Mouse (Mus musculus) gastrocnemius, adult 18-20 months (tissue): ENCODE results near the gene Pard6a. TPM values are rescaled to one million over a fixed set of nuclear protein-coding genes. Genes with fewer than 3 reads are reported as not detected.
A peak's percentile ranks its signal among the peaks of the same experiment; 100 is the strongest.

Source experiments
- DNase-seq: peaks from one replicate; pipeline ENCODE4 v3.0.0; 2021; ENCODE audit warnings: low spot score
- long read RNA-seq, 2 experiments: library from polyadenylated mRNA; stranded (forward); transcript quantifications; one replicate each; pipeline ENCODE4 v2.0.0; 2021
- total RNA-seq, 2 experiments: library from RNA; stranded (reverse); gene quantifications; 2 replicates each; pipeline ENCODE4 v1.2.3; 2021

Gene Pard6a
- total RNA-seq, result 1 to 10 TPM; 5.5 to 6.2 TPM
- long read RNA-seq, experiment 1, partial matches to known transcripts, result 0 of 10 reads
- long read RNA-seq, experiment 1, other reads (novel, unspliced or antisense), result 5 of 10 reads
- long read RNA-seq, experiment 2, partial matches to known transcripts, result 0 of 10 reads
- long read RNA-seq, experiment 2, other reads (novel, unspliced or antisense), result 4 of 10 reads

DNA sequence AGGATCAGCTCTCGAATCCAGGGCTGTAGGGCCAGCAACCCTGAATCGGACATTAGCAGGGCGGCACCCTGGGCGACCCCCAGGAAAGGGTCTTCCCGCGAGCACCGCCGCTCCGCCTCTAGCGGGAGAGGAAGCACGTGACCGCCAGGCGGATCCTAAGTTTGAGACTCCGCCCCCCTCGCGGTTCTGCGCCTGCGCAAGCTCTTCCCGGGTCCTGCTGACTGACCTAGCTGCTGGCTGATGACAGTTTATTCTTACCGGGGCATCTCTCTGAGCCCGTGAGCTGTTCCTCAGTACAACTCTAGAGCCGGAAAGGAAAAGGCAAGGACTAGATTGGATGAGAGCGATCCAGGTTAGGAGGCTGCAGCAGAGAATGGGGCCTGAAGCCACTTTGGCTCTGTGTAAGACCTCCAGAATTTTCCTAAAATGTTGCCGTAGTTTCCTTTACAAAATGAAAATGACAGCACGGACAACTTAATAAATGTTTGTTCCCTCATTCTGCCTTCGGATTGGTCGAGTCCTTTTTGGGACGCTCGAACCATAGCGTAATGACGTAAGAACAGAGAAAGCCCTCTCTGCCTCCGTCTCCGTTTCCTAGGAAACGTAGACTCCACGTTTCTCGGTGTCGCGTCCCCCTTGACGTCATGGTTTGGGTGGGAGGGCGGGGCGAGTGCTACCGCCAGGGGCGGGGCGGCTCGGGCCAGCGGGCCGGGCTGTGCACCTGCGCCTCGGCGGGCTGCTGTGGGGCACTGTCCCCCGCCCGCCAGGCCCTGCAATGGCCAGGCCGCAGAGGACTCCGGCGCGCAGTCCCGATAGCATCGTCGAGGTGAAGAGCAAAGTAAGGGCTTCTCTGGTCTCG lies at the start of gene Pard6a, which contains the start of gene Acd:
Gene Pard6a (plus strand): TSS at position 183 of the 859 bp plus-strand sequence.
Gene Acd (minus strand): TSS at position 137 of the 859 bp plus-strand sequence.
- DNase-seq, result peak; percentile 96

DNA sequence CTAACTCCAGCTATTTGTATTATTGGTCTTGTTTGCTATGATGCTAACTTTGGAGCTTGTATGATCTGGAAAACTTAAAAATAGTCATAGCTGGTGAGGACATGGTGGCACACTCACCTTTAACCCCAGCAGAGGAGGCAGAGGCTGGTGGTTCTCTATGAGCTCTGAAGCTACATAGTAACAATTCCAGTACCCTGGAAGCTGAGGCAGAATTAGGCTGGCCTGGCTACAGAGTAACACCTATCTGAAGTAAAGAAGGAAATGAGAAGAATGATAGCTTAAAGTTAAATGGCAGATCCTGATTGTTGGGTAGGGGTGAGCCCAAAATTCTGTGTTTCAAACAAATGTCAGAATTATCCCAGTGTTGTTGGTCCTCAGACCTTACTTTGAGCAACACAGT lies 43.3 kb upstream of the Pard6a start:
- DNase-seq, result no peak

- peak; percentile 28 for DNase-seq
Measured at GRCm38 (mm10) chr8:105661167-105661566, 39.8 kb upstream of the Pard6a start.

- DNase-seq, result no peak
Measured at GRCm38 (mm10) chr8:105677891-105678290, 23.1 kb upstream of the Pard6a start.

- no peak for DNase-seq
Measured at GRCm38 (mm10) chr8:105685325-105685724, 15.6 kb upstream of the Pard6a start.

DNA sequence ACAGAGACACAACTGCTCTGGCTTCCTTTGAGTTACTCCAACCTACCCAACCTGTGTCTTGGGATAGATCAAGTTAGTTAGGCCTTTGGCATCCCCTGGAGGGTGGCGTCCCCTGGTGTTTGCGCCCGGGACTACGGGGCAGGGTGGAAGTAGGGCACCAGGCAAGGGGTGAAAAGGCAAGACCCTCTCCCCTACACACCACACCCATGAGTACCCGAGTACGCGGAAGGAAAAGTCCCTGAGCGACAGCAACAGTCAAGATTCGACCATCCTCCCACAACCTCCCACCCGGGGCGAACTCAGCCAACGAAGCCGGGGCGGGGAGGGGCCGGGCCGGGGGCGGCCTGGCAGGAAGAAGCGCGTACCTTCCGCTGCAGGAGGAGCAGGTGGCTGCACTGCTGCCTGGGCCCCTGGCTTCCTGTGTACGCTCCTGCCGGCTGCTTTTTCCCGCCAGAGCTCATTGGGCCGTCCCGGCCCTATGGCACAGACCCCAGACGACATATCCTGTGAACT lies 15.1 kb upstream of the Pard6a start, which contains the start of gene Carmil2:
Gene Carmil2 (plus strand): TSS at position 479 of the 513 bp plus-strand sequence.
- peak; percentile 70 for DNase-seq

GRCm38 (mm10) chr8:105686551-105686950 lies 14.4 kb upstream of the Pard6a start:
- DNase-seq, result no peak

DNA sequence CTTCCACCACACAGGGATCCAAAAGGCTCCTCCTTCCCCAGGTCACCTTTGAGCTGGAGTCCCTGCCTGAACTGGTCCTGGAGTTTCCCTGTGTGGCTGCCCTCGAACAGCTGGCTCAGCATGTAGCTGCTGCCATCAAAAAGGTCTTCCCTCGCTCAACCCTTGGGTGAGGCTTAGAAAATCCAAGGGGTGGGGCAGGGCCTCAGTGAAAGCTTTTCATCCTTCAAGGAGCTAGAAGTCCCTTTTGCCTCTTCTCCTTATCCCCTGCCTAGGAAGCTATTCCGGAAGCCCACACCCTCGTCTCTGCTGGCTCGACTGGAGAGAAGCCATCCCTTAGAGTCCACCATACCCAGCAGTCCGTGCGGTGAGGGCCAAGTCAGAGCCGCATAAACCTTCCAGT lies 13.4 kb upstream of the Pard6a start:
- no peak for DNase-seq

DNA sequence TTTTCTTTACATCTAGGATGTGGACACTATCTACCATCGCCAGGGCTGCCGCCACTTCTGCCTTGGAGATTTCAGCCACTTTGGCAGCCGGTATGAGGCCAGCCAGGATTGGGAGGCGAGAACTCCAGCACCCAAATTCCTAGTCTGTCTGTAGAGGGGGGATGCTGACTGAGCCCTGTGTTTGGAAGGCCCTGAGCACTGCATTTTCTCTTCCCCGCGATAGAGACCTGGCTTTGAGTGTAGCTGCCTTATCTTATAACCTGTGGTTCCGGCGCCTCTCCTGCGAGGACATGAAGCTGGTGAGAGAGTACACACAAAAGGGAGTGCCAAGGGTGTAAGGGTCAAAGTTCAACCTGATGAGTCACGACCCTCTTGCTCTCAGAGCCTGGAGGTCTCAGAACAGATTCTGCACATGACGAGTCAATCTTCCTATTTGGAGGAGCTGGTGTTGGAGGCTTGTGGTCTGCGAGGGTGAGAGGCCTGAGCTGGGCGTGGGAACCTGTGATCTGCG lies 12.7 kb upstream of the Pard6a start:
- no peak for DNase-seq

DNA sequence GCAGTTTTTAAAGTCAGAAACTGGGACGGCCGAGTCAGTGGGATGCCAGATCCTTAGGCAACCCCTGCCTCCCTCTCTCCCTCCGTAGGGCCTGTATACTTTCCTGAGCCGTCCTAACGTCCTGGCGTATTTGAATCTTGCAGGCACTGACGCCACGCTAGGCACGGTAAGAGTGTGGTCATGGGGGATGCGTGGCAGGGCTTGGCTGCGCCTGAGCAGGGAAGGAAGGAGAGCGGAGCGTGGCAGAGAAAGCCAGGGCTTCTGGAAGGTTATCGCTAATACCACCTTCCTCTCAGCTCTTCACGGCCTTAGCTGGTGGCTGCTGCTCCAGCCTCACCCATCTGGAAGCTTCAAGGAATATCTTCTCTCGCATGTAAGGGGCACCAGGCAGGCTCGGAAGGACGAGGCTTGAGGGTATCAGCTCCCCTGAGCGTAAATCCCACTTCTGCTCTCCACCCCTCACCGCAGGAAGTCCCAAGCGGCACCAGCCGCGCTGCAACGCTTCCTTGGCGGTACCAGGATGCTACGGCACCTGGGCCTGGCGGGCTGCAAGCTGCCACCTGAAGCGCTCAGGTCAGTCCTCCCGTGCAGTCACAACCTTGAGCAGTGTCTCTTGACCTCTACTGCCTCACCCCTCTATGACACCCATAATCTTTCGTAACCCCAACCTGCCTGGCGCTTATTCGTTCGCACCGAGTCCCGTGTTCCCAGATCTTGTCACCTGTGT lies 11.5 kb upstream of the Pard6a start:
- DNase-seq, result no peak

DNA sequence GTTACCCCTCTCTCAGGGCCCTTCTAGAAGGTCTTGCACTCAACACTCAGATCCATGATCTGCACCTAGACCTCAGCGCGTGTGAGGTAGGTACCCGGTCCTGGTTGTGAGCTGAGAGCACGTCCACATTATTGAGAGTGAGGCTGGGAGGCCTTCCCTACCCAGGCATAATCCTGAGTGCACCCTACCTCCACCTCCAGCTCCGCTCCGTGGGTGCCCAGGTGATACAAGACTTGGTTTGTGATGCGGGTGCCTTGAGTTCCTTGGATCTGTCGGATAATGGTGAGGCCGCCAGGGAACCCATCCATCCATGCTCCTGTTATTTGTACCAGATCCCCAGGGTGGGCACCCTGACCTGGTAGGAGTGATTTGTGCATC lies 11.0 kb upstream of the Pard6a start:
- DNase-seq, result no peak

GRCm38 (mm10) chr8:105690978-105691377 lies 10.0 kb upstream of the Pard6a start:
- DNase-seq, result no peak

GRCm38 (mm10) chr8:105692449-105693182 lies 8.3 kb upstream of the Pard6a start:
- no peak for DNase-seq

GRCm38 (mm10) chr8:105693648-105694047 lies 7.3 kb upstream of the Pard6a start:
- peak; percentile 52 for DNase-seq

DNA sequence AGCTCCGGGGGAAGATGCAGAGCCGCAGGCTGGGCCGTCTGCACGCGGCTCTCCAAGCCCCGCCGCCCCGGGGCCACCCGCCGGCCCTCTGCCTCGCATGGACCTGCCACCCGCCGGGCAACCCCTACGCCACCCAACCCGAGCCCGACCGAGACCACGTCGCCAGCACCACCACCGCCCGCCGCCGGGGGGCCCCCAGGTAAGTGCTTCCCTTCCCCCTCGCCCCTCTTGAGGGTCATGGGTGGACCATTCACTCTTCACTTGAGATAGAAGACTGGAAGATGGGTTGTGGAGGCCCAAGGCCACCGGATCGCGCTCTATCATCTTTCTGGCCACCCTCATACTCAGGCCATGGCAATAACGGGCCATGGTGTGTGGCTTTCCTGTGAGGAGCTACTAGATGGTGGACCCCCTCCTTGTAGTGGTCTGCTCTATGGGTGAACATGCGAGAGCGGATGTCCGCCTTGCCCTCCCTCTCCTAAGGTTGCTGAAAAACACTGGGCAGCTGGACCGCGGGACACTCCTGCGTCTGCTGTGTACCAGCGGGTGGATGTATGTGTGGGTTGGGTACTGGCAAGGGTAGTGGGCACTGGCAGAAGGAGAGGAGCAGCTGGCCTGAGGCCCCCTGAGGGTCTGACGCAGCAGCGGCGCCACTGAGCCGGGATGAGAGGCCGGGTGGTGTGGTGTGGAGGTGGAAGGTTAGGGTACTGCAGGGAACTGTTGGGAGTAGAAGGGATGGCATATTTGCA lies 6.7 kb upstream of the Pard6a start:
- DNase-seq, result no peak

DNA sequence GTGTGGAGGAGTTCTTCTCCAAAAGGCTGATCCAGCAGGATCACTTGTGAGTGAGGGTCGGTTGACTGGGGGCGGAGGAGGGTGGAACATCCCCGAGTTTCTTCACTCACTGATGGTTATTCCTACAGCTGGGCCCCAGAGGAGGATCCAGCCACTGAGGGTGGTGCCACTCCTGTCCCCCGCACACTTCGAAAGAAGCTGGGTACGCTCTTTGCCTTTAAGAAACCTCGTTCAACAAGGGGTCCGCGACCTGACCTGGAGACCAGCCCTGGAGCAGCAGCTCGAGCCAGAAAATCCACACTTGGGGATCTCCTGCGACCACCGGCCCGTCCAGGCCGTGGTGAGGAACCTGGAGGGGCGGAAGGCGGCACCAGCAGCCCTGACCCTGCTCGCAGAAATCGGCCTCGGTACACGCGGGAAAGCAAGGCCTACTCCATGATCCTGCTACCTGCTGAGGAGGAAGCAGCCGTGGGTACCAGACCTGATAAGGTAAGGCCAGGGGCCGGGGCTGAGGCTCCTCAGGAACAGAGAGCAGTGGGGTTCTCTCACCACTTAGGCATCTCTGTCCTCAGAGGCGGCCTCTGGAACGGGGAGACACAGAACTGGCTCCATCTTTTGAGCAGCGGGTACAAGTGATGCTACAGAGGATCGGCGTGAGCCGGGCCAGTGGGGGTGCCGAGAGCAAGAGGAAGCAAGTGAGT lies 5.7 kb upstream of the Pard6a start:
- no peak for DNase-seq

DNA sequence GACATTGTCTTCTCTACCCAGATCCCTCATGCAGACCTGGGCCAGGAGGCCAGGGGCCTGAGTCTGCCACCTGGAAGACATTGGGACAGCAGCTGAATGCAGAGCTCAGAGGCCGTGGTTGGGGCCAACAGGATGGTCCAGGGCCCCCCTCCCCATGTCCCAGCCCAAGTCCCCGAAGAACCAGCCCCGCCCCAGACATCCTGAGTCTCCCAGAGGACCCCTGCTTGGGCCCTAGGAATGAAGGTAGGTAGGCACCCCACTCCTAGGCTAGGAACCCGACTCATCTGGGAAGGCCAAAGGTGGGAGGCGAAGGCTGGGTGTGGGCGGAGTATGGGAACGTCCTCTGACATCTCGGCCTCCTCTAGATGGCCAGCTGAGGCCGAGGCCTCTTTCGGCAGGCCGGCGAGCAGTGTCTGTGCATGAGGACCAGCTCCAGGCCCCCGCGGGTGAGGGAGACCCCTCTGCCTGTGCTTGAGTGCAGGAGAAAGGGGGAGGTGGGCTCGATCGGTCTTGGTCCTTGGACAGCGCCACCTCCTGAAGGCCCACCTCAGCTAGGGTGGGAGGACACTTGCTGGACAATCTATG lies 3.7 kb upstream of the Pard6a start:
- no peak for DNase-seq

GRCm38 (mm10) chr8:105698734-105699133 lies 2.2 kb upstream of the Pard6a start:
- DNase-seq, result no peak
